Mouse (Mus musculus) forebrain, embryonic 14.5 days (tissue): ENCODE data around the gene Cog7. TPM values are rescaled to one million over a fixed set of nuclear protein-coding genes. Genes with fewer than 3 reads are reported as not detected.

Experiments used
- ATAC-seq: fragments of 200-750 bp; cut with Nextera tagmentation; 2 replicates; pipeline ENCODE4 v1.8.0; 2017; ENCODE audit warnings: mild to moderate bottlenecking, moderate library complexity
- DNase-seq: peaks from one replicate; pipeline ENCODE4 v3.0.0-alpha.2; 2015; ENCODE audit warnings: low spot score
- H3K27ac ChIP-seq: fragments of 300-500 bp; sonication (generic); 2 replicates; pipeline ENCODE4 v1.5.1; 2014; ENCODE audit warnings: low read depth, mild to moderate bottlenecking, control low read depth, low read length, moderate library complexity
- H3K27me3 ChIP-seq: fragments of 300-500 bp; sonication (generic); replicated peaks from 2 replicates; pipeline ENCODE4 v1.6.1; 2014; ENCODE audit warnings: low read length, control low read depth, mixed read lengths; ENCODE audit not compliant: control insufficient read depth, insufficient read depth
- H3K36me3 ChIP-seq: fragments of 300-500 bp; sonication (generic); 2 replicates; pipeline ENCODE4 v1.6.1; 2014; ENCODE audit warnings: low read length, control low read depth; ENCODE audit not compliant: control insufficient read depth, insufficient read depth
- H3K4me1 ChIP-seq: fragments of 300-500 bp; sonication (generic); 2 replicates; pipeline ENCODE4 v1.6.1; 2014; ENCODE audit warnings: antibody characterized with exemption, low read length, control low read depth; ENCODE audit not compliant: control insufficient read depth, insufficient read depth
- H3K4me2 ChIP-seq: fragments of 300-500 bp; sonication (generic); 2 replicates; pipeline ENCODE4 v1.6.1; 2014; ENCODE audit warnings: mild to moderate bottlenecking, control low read depth, low read length
- H3K4me3 ChIP-seq: fragments of 300-500 bp; sonication (generic); 2 replicates; pipeline ENCODE4 v1.5.1; 2014; ENCODE audit warnings: low read depth, low read length, control low read depth
- H3K9ac ChIP-seq: fragments of 300-500 bp; sonication (generic); 2 replicates; pipeline ENCODE4 v1.6.1; 2014; ENCODE audit warnings: mild to moderate bottlenecking, low read length, control low read depth, moderate library complexity
- H3K9me3 ChIP-seq: fragments of 300-500 bp; sonication (generic); replicated peaks from 2 replicates; pipeline ENCODE4 v1.6.1; 2016; ENCODE audit warnings: low read length, control low read depth, mixed read lengths; ENCODE audit not compliant: control insufficient read depth
- WGBS: fragments of 180-500 bp; shearing (Covaris S2); extraction: QIAGEN DNeasy Blood & Tissue Kit; methylation state at CpG from one replicate; pipeline ENCODE4 v1.1.7; 2014; 5-methylcytosine and 5-hydroxymethylcytosine counted together
- polyA plus RNA-seq: library from polyadenylated mRNA; unstranded; fragments of >200 nt; fragmentation: Nextera tagmentation; extraction: Ambion mirVana; gene quantifications from 2 replicates; pipeline ENCODE4 v1.2.1, GENCODE M21; 2014

Gene Cog7
- polyA plus RNA-seq, 1 experiment from 2014 or later: 7.8 TPM

GRCm38 (mm10) chr7:122012370-122012769 is 30.9 kb upstream of the Cog7 start:
- no peaks in the 10 kb centered on the region for H3K27me3 ChIP-seq
- no peaks in the 10 kb centered on the region; the same call in 1 of the 2 replicates for H3K4me1 ChIP-seq
- no peak overlapping the region for H3K4me2 ChIP-seq
- H3K36me3 ChIP-seq: peaks cover 51% of the 10 kb centered on the region
- ATAC-seq (no peak), DNase-seq (no peak)
- no peak overlapping the region for H3K4me3 ChIP-seq
- no peak overlapping the region for H3K9ac ChIP-seq
- WGBS: 91% methylated on average over 4 of the region's 4 CpGs
- no peak overlapping the region for H3K27ac ChIP-seq
- H3K9me3 ChIP-seq: no peaks in the 10 kb centered on the region

- Histone ChIP-seq H3K9me3 (no peaks in the 10 kb centered on the region), H3K27ac (no peak overlapping the region), H3K4me2 (no peak overlapping the region), H3K9ac (no peak overlapping the region), H3K4me3 (no peak overlapping the region), H3K36me3 (peaks cover 89% of the 10 kb centered on the region), H3K4me1 (no peaks in the 10 kb centered on the region), H3K27me3 (no peaks in the 10 kb centered on the region)
- DNase-seq (no peak), ATAC-seq (no peak)
- 77% methylated on average over 8 of the region's 8 CpGs for WGBS
These were observed 18.9 kb upstream of the Cog7 start for GRCm38 (mm10) chr7:122000396-122000795.

GRCm38 (mm10) chr7:121995961-121996360 is 14.4 kb upstream of the Cog7 start:
- H3K27ac ChIP-seq: no peak overlapping the region
- H3K9ac ChIP-seq: no peak overlapping the region
- no peak overlapping the region for H3K4me2 ChIP-seq
- H3K9me3 ChIP-seq: no peaks in the 10 kb centered on the region
- DNase-seq (no peak), ATAC-seq (no peak)
- WGBS: 83% methylated on average over 5 of the region's 5 CpGs
- no peaks in the 10 kb centered on the region for H3K4me1 ChIP-seq
- no peaks in the 10 kb centered on the region for H3K27me3 ChIP-seq
- H3K4me3 ChIP-seq: no peak overlapping the region
- peaks cover 94% of the 10 kb centered on the region for H3K36me3 ChIP-seq

- Histone ChIP-seq H3K9ac (no peak overlapping the region), H3K9me3 (no peaks in the 10 kb centered on the region), H3K4me2 (no peak overlapping the region), H3K27me3 (no peaks in the 10 kb centered on the region), H3K4me1 (no peaks in the 10 kb centered on the region), H3K36me3 (peaks cover 27% of the 10 kb centered on the region), H3K27ac (no peak overlapping the region), H3K4me3 (no peak overlapping the region)
- no peak for ATAC-seq
- DNase-seq: peak; percentile 70
- 57% methylated on average over 4 of the region's 4 CpGs for whole genome bisulfite sequencing
These were observed 6.5 kb downstream of the Cog7 start for GRCm38 (mm10) chr7:121975031-121975430.

- Histone ChIP-seq H3K9ac (no peak overlapping the region), H3K4me2 (no peak overlapping the region), H3K4me3 (no peak overlapping the region), H3K36me3 (peaks cover 31% of the 10 kb centered on the region), H3K4me1 (no peaks in the 10 kb centered on the region), H3K27me3 (no peaks in the 10 kb centered on the region), H3K27ac (no peak overlapping the region), H3K9me3 (no peaks in the 10 kb centered on the region)
- ATAC-seq: no peak
- no peak for DNase-seq
- WGBS: 88% methylated on average over 3 of the region's 3 CpGs
These were observed 9.8 kb downstream of the Cog7 start for GRCm38 (mm10) chr7:121971698-121972097.

- H3K36me3 ChIP-seq: peaks cover 29% of the 10 kb centered on the region
- no peaks in the 10 kb centered on the region for H3K4me1 ChIP-seq
- no peak for DNase-seq
- no peak overlapping the region for H3K9ac ChIP-seq
- H3K9me3 ChIP-seq: no peaks in the 10 kb centered on the region
- no peaks in the 10 kb centered on the region for H3K27me3 ChIP-seq
- no peak for ATAC-seq
- no peak overlapping the region for H3K4me2 ChIP-seq
- no peak overlapping the region for H3K4me3 ChIP-seq
- WGBS: 88% methylated on average over 9 of the region's 9 CpGs
- no peak overlapping the region for H3K27ac ChIP-seq
These were observed 11.3 kb downstream of the Cog7 start for GRCm38 (mm10) chr7:121970250-121970649.

GRCm38 (mm10) chr7:121968816-121969215 is 12.7 kb downstream of the Cog7 start:
- no peak overlapping the region for H3K4me3 ChIP-seq
- 87% methylated on average over 9 of the region's 9 CpGs for WGBS
- no peak overlapping the region for H3K9ac ChIP-seq
- H3K4me1 ChIP-seq: no peaks in the 10 kb centered on the region
- H3K27ac ChIP-seq: no peak overlapping the region
- peaks cover 29% of the 10 kb centered on the region for H3K36me3 ChIP-seq
- H3K27me3 ChIP-seq: no peaks in the 10 kb centered on the region
- no peak overlapping the region for H3K4me2 ChIP-seq
- no peaks in the 10 kb centered on the region for H3K9me3 ChIP-seq
- ATAC-seq (no peak), DNase-seq (no peak)

- no peaks in the 10 kb centered on the region for H3K4me1 ChIP-seq
- no peak for DNase-seq
- WGBS: 88% methylated on average over 8 of the region's 8 CpGs
- no peaks in the 10 kb centered on the region for H3K9me3 ChIP-seq
- H3K36me3 ChIP-seq: peaks cover 26% of the 10 kb centered on the region
- no peak overlapping the region for H3K9ac ChIP-seq
- no peaks in the 10 kb centered on the region for H3K27me3 ChIP-seq
- no peak overlapping the region for H3K4me2 ChIP-seq
- no peak overlapping the region for H3K4me3 ChIP-seq
- H3K27ac ChIP-seq: no peak overlapping the region
- no peak for ATAC-seq
These were observed 13.3 kb downstream of the Cog7 start for GRCm38 (mm10) chr7:121968242-121968641.

- DNase-seq (no peak), ATAC-seq (no peak)
- Histone ChIP-seq H3K36me3 (peaks cover 33% of the 10 kb centered on the region), H3K9me3 (no peaks in the 10 kb centered on the region), H3K4me3 (no peak overlapping the region), H3K27ac (no peak overlapping the region), H3K27me3 (no peaks in the 10 kb centered on the region), H3K9ac (no peak overlapping the region), H3K4me1 (no peaks in the 10 kb centered on the region), H3K4me2 (no peak overlapping the region)
- 90% methylated on average over 7 of the region's 7 CpGs for WGBS
These were observed 15.3 kb downstream of the Cog7 start for GRCm38 (mm10) chr7:121966169-121966568.
